Mouse (Mus musculus) lung, postnatal 14 days (tissue): ENCODE measurements at regions not wholly inside any gene's neighbourhood (a gene's known extent, or its start where the extent isn't known, plus 50 kb on each side); places are given as distances from the start of the nearest gene placed in this dataset.
"Not testable (repeated sequence)": the region's sequence is repeated elsewhere in the genome, so short reads cannot be mapped to it uniquely, and the experiment has no call there.

Source experiments
- DNase-seq: peaks from one replicate; pipeline ENCODE4 v3.0.0; 2021

GRCm38 (mm10) chr14:66584699-66585098, 575.7 kb upstream of the Gulo start:
- no peak for DNase-seq

GRCm38 (mm10) chr14:66579904-66580492, 571.0 kb upstream of the Gulo start:
- DNase-seq = no peak

- no peak for DNase-seq
These were observed 557.6 kb upstream of the Gulo start for GRCm38 (mm10) chr14:66566600-66566999.

GRCm38 (mm10) chr14:66562744-66563143, 553.7 kb upstream of the Gulo start:
- no peak for DNase-seq

- DNase-seq = no peak
These were observed 552.7 kb upstream of the Gulo start for GRCm38 (mm10) chr14:66561715-66562114.

- no peak for DNase-seq
These were observed 552.1 kb upstream of the Gulo start for GRCm38 (mm10) chr14:66561042-66561590.

- no peak for DNase-seq
These were observed 549.4 kb upstream of the Gulo start for GRCm38 (mm10) chr14:66558393-66558792.

- no peak for DNase-seq
These were observed 548.6 kb upstream of the Gulo start for GRCm38 (mm10) chr14:66557631-66558030.

- no peak for DNase-seq
These were observed 529.5 kb upstream of the Gulo start for GRCm38 (mm10) chr14:66538498-66538897.

- DNase-seq = no peak
These were observed 525.7 kb upstream of the Gulo start for GRCm38 (mm10) chr14:66534671-66535070.

- no peak for DNase-seq
These were observed 519.1 kb upstream of the Gulo start for GRCm38 (mm10) chr14:66528135-66528534.

GRCm38 (mm10) chr14:66527061-66527460, 518.1 kb upstream of the Gulo start:
- DNase-seq = no peak

GRCm38 (mm10) chr14:66522856-66523400, 513.9 kb upstream of the Gulo start:
- DNase-seq = no peak

- DNase-seq = peak; percentile 33
These were observed 513.0 kb upstream of the Gulo start for GRCm38 (mm10) chr14:66521836-66522629.

GRCm38 (mm10) chr14:66516770-66517169, 507.8 kb upstream of the Gulo start:
- DNase-seq = no peak

GRCm38 (mm10) chr14:66510750-66511149, 501.7 kb upstream of the Gulo start:
- no peak for DNase-seq

GRCm38 (mm10) chr14:66510218-66510617, 501.2 kb upstream of the Gulo start:
- DNase-seq = no peak

GRCm38 (mm10) chr14:66509706-66510105, 500.7 kb upstream of the Gulo start:
- DNase-seq = no peak

GRCm38 (mm10) chr14:66501995-66502394, 493.0 kb upstream of the Gulo start:
- no peak for DNase-seq

- DNase-seq = peak; percentile 67
These were observed 490.9 kb upstream of the Gulo start for GRCm38 (mm10) chr14:66499896-66500295.

- DNase-seq = no peak
These were observed 486.1 kb upstream of the Gulo start for GRCm38 (mm10) chr14:66495146-66495545.

GRCm38 (mm10) chr14:66494518-66494923, 485.5 kb upstream of the Gulo start:
- peak; percentile 54 for DNase-seq

GRCm38 (mm10) chr14:66493691-66494121, 484.7 kb upstream of the Gulo start:
- no peak for DNase-seq

GRCm38 (mm10) chr14:66484751-66485150, 475.7 kb upstream of the Gulo start:
- not testable (repeated sequence) for DNase-seq
